Mouse (Mus musculus): ENCODE measurements around the gene Dhx34.

- TF ChIP-seq CTCF (IDR thresholded peaks at IDR 0.05; ENCODE audit: low read depth) = no peak
- no peak for TF ChIP-seq EP300 (IDR thresholded peaks at IDR 0.05; ENCODE audit: low read depth)
Observed at GRCm38 (mm10) chr7:16175542-16175931, 46.3 kb downstream of the Dhx34 start.
